Mouse (Mus musculus) sigmoid colon, adult 10 weeks (tissue): ENCODE measurements around the gene Fam166a. TPM values are rescaled to one million over a fixed set of nuclear protein-coding genes. Genes with fewer than 3 reads are reported as not detected.

Experiments used
- polyA plus RNA-seq: library from polyadenylated mRNA; stranded (reverse); fragments of 350-450 nt; fragmentation: Illumina TruSeq; extraction: RNeasy Lipid Tissue Mini Kit (QIAGEN cat#74804); gene quantifications from one replicate; pipeline ENCODE4 v1.2.3, GENCODE M21; 2014; ENCODE audit warnings: low read depth, low replicate concordance

Gene Fam166a
- polyA plus RNA-seq, result not detected

DNA sequence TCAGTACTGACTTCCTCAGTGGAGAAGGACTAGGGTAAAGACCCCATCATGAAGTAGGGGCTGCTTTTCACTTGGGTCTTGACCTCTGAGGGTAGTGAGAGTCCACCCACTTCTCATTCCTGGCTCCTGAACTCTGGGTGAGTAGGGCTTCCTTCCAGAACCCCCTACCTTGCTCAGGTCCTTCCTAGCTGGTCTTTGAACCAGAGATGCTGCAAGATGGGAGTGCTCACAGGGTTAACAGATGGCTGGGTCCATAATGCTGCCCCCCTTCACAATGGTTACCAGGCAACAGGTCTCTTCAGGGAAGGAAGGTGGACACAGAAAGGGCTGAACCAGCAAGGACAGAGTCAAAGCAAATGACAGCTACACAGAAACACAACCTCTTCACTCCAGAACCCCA lies at the start of gene Fam166a:
Gene Fam166a (plus strand): TSS at position 301 of the 400 bp plus-strand sequence.

DNA sequence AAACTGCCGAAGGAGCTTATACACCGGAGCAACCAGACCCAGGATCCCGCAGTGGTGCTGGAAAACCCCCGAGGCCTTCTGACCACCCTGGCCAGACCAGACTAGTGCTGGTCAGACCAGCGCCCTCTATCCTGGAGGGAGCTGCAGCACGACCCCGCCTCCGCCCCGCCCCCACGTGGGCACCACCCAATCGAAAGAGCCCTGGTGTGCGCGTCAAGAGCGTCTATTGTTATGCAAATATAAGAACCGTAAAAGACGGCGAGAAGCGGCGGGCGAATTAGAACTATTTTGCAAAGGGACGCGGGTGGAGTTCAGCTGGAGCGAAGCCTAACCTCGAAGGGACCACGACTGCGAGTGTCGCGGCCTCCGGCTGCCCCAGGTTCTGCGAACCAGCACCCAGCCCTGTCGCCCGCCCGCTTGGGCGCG lies 38.1 kb upstream of the Fam166a start, which contains the start of gene Nrarp:
Gene Nrarp (plus strand): TSS at position 281 of the 426 bp plus-strand sequence.

DNA sequence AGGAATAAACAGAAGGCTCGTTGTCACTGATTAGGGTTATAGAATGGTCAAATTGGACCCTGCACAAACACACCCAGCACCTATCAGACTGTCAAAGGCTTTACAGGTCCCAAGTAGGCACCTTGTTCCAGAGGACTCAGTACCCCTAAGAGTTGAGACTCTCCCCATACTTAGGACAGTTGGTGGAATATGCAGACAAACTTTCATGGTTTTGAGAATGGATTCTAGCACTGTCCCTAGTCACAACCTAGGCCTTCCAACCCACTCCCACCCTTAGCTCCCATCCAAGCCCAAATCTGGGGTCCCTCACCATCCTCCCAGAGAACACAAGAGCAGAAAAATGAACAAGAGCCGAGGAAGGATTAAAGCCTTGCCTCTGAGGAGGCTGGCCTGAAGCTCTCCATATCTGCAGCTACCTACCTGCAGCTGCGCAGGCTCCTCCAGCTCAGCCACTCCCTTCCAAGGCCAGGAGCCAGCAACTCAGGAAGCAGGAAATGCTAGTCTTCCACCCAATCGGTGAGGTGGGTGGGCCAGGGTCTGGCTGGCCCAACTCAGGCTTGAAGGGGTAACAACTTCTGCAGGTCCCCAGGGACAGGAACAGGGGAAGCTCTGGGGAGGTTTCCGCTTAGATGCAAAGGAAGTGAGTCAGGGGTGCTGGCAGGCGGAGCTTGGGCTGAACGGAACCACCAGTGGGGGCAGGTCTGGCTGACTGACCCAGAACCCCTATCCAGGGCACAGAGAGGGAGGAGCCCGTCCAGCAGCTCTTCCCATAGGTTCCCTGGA lies 22.2 kb upstream of the Fam166a start, which contains the start of gene Tor4a:
Gene Tor4a (minus strand): TSS at position 715 of the 783 bp plus-strand sequence.

DNA sequence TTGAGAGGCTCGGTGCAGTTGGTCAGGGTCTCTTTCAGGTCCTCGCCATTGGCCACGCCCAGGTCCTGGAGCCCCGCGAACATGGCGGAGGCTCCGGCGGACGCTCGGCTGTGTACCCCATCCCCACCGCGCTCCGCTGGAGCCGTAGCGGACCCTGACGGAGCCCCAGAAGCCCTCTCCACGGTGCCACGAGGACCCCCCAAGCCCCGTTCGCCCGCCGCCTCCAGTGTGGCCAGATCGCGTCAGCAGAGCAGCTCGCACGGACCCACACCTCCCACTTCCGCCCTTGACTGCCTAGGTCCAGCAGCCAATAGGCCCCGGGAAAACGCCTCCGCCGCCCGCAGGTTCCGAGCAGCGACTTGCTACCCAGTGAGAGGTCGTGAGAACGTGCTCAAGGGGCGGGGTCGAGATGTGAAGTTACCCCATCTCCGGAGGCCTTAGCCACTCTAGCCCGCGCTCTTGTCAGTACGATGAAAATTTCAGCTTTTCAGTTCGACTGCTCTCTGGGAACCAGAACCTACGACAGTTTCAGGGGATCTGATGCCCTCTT lies 7.3 kb upstream of the Fam166a start, which contains the start of gene Nelfb:
Gene Nelfb (minus strand): TSS at position 369 of the 550 bp plus-strand sequence.

DNA sequence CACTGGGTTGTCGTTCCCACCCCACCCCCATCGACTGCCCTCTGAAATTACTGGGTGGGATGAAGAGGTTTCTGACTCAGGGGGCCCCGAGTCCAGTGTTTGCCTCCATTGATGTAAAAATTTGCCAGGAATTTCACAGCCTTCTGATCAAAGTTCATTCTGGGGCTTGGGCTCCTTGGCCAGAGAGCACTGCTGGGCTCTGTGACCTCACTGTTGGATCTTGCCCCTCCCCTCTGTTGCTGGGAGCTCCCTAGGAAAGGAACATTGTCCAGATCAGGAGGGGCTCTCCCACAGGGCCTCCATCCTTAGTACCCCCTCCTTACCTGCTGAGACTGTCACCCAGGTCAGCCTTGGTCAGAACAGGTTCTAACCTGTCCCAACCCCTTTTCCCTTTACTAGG lies 4.1 kb upstream of the Fam166a start, which contains the start of gene Stpg3:
Gene Stpg3 (minus strand): TSS at position 194 of the 400 bp plus-strand sequence.

DNA sequence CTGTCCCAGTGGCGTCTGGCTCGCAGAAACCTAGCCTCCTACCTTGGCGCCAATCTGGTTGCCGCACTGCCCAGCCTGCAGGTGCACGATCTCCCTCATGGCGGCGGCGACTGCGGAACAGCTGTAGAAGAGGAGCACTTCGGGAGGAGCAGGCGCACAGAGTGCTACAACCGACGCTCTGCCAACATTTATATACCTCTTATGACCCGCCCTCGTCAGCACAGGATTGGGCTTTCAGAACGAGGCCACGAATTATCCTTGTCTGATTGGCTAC lies 5.9 kb downstream of the Fam166a start, which contains the start of gene Tubb4b:
Gene Tubb4b (minus strand): TSS at position 211 of the 274 bp plus-strand sequence.

DNA sequence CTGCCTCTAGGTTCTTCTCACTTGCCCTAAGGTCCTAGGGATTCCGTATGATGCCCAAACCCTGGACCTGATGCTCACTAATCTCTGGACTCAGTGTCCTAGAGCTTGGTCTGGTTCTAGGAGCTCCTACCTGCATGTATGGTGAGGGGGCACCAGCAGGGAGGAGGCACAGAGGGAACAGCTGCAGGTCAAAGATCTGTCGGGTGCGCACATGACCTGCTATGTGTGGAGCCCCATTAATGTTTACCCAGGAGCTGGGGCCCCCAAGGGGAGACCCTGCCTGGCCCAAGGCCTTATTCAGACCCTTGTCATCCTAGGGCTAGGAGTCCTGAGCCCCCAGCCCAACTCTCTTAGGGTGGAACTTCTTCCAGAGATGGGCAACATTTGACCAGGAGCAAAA lies 15.5 kb downstream of the Fam166a start, which contains the start of gene Slc34a3:
Gene Slc34a3 (minus strand): TSS at position 315 of the 400 bp plus-strand sequence.

DNA sequence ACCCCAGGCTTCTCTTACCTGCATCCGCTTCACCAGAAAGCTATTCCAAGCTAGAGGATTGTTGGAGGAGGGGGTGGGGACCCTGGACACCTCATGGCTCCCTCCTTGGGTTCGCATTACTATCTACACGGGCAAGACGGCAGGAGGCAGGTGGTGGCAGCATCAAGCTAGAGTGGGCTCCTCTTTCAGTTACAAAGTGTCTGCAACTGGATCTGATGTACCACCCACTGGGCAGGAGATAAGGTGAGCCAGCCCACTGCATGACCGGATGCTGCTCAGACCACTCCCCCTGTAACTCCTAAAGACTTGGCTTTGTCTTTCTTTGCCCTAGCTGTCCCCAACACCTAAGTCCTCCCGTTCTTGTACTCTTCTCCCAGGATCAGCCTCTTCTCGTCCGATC lies 18.1 kb downstream of the Fam166a start, which contains the start of gene Rnf224:
Gene Rnf224 (minus strand): TSS at position 174 of the 400 bp plus-strand sequence.

DNA sequence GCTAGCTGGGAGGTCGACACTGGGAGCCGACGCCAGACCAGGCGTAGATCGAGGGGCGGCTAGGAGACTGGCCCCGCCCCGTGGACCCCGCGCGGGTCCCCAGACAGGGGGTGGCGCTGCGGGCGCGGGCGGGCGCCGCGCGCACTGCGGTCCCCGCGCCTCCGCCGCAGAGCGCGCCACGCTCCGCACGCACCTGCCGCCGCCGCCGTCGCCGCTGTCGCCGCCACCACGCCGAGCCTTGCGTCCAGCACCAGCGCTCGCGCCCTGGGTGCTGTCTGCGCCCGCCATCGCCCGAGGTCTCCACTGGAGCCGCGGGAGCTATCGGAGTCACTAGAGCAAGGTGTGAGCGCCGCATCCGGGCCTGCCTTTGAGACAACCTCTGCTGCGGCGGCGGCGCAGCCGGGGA lies 23.6 kb downstream of the Fam166a start, which contains the start of the genes Rnf208 and Cysrt1:
Gene Rnf208 (plus strand): TSS at position 155 of the 406 bp plus-strand sequence.
Gene Cysrt1 (minus strand): TSS at position 352 of the 406 bp plus-strand sequence.

DNA sequence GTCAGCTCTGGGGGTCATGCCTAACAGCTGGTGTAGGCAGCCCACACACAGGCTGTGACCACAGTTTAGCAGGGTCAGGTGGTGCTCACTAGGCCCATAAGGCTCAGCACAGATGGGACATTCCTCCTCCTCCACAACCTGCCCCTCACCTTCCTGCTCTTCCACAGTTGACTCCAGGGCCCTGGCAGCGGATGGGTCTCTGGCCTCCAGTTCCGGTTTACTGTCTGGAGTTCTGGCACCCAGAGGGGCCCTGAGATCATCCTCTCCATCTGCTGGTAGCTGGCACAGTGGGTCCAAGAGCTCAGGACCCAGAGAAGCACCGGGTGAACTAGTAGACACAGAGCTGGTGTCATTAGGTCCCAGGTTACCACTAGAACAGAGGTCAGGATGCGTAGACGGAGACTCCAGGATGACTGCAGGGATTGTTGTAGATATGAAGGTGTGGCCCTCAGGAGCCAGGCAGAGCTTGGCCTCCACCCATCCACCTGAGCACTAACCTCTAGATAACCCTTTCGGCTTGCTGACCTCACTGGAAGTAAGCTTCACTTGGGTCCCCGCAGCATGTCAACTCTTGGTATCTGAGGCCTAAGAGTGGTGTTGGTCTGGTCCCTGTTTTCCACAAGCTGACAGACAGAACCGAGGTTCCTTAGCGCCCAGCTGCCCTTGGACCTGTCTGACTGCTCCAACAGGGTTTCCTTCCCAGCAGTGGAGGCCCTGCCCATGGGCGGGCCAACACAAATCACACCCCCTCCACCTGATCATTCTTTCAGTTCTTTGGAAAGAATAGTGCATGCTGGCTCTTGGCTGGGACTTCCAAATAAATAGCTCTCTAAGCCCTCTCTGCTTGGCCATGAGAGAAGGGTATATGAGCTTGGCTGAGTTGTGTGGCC lies 27.9 kb downstream of the Fam166a start, which contains the start of gene AL732309.1:
Gene AL732309.1 (minus strand): TSS at position 681 of the 890 bp plus-strand sequence.

DNA sequence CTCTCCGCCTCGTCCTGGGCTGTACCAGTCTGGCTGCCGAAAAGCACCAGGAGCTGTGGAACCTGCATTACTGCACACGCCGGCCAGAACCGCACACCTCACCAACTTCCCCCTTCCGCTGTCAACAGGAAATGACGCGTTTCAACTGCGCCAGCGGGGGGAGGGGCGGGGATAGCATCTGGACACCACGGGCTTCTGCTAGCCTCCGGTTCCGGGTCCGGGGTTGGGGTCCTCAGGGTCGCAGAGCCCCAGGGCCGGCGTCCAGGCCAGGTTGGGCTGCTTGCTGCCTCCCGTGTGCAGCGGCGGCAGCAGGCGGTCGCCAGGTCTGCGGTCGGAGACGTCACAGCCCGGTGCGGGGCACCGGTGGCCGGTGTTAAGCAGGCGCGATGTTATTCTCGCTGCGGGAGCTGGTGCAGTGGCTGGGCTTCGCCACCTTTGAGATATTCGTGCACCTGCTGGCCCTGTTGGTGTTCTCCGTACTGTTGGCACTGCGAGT lies 36.8 kb downstream of the Fam166a start, which contains the start of gene Tmem203:
Gene Tmem203 (plus strand): TSS at position 156 of the 496 bp plus-strand sequence.

DNA sequence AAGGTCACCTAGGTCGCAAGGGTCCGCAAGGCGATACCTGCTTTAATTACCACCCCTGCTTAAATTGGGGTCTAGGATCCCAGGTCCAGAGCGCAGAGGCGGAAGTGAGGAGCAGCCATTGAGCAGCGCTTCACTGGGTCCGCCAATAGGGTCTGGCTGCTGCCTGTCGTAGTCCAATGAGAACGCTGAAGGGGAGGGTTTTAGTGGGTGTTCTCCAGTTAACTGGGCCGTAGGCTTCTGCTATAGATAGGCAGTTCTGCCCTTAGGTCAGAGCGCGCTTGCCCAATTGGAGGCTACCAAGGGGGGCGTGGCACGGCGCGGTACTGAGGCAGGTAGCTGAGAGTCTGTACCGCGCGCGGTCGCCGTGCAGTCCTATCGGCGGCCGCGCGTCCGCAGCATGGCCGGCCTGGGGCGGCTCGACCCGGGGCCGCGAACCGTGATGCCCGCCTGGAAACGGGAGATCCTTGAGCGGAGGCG lies 43.8 kb downstream of the Fam166a start, which contains the start of gene Tprn:
Gene Tprn (plus strand): TSS at position 328 of the 477 bp plus-strand sequence.

Other genes with a start within 250 kb of the Fam166a start
- gene Mrpl41, start 243.6 kb upstream of the Fam166a start, polyA plus RNA-seq, result 27.3 TPM
- 4.5 TPM for gene Pnpla7, start 242.7 kb upstream of the Fam166a start, polyA plus RNA-seq
- gene Nsmf, start 164.4 kb upstream of the Fam166a start, polyA plus RNA-seq, result 6.8 TPM
- 39.5 TPM for gene Entpd8, start 138.4 kb upstream of the Fam166a start, polyA plus RNA-seq
- 1.2 TPM for gene Noxa1, start 123.6 kb upstream of the Fam166a start, polyA plus RNA-seq
- gene Nrarp, start 38.0 kb upstream of the Fam166a start, polyA plus RNA-seq, result 14.4 TPM
- 3.9 TPM for gene Tor4a, start 21.9 kb upstream of the Fam166a start, polyA plus RNA-seq
- gene Nelfb, start 7.3 kb upstream of the Fam166a start, polyA plus RNA-seq, result 6.1 TPM
- gene Stpg3, start 4.1 kb upstream of the Fam166a start, polyA plus RNA-seq, result not detected
- gene Tubb4b, start 6.0 kb downstream of the Fam166a start, polyA plus RNA-seq, result 58.7 TPM
- not detected for gene Slc34a3, start 15.6 kb downstream of the Fam166a start, polyA plus RNA-seq
- not detected for gene Rnf224, start 18.0 kb downstream of the Fam166a start, polyA plus RNA-seq
- gene Rnf208, start 23.5 kb downstream of the Fam166a start, polyA plus RNA-seq, result not detected
- not detected for gene Cysrt1, start 23.7 kb downstream of the Fam166a start, polyA plus RNA-seq
- gene AL732309.1, start 28.1 kb downstream of the Fam166a start, polyA plus RNA-seq, result 0.85 TPM
- 0.76 TPM for gene Tmem203, start 36.7 kb downstream of the Fam166a start, polyA plus RNA-seq
- 7.7 TPM for gene Tprn, start 43.9 kb downstream of the Fam166a start, polyA plus RNA-seq
- gene Ssna1, start 53.7 kb downstream of the Fam166a start, polyA plus RNA-seq, result 2.0 TPM
- 9.7 TPM for gene Anapc2, start 53.7 kb downstream of the Fam166a start, polyA plus RNA-seq
- not detected for gene Tmem210, start 69.4 kb downstream of the Fam166a start, polyA plus RNA-seq
- 1.0 TPM for gene Lrrc26, start 71.2 kb downstream of the Fam166a start, polyA plus RNA-seq
- 0.13 TPM for gene Grin1, start 100.4 kb downstream of the Fam166a start, polyA plus RNA-seq
- gene Man1b1, start 113.6 kb downstream of the Fam166a start, polyA plus RNA-seq, result 21.3 TPM
- 7.7 TPM for gene Dpp7, start 137.6 kb downstream of the Fam166a start, polyA plus RNA-seq
- gene Uap1l1, start 146.9 kb downstream of the Fam166a start, polyA plus RNA-seq, result 3.2 TPM
- gene Sapcd2, start 153.6 kb downstream of the Fam166a start, polyA plus RNA-seq, result 0.13 TPM
- 0.28 TPM for gene Entpd2, start 177.1 kb downstream of the Fam166a start, polyA plus RNA-seq
- 9.3 TPM for gene Npdc1, start 180.6 kb downstream of the Fam166a start, polyA plus RNA-seq
- gene Fut7, start 204.5 kb downstream of the Fam166a start, polyA plus RNA-seq, result not detected
- 0.09 TPM for gene Abca2, start 210.0 kb downstream of the Fam166a start, polyA plus RNA-seq
- not detected for gene Clic3, start 238.1 kb downstream of the Fam166a start, polyA plus RNA-seq
- 2.6 TPM for gene Paxx, start 242.3 kb downstream of the Fam166a start, polyA plus RNA-seq